Mouse (Mus musculus) cerebellum, adult 11 months (tissue): ENCODE measurements around the gene Postn.

Experiments
- DNase-seq: peaks from one replicate; pipeline ENCODE4 v3.0.0; 2022

The Postn gene

DNA sequence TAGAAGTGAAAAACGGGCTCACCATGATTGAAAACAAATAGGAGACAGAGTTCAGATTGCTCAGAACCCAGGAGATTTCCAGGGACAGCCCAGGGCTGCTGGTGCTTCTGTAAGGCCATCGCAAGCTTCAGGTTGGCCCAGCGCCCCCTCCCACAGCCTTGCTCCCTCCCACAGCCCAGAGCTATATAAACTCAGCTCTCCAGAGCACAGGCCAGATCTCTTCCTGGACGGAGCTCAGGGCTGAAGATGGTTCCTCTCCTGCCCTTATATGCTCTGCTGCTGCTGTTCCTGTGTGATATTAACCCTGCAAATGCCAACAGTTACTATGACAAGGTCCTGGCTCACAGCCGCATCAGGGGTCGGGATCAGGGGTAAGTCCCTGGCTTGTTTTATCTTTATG, at the start of gene Postn:
Gene Postn (plus strand): TSS at position 213 of the 400 bp plus-strand sequence.
- DNase-seq: no peak

DNA sequence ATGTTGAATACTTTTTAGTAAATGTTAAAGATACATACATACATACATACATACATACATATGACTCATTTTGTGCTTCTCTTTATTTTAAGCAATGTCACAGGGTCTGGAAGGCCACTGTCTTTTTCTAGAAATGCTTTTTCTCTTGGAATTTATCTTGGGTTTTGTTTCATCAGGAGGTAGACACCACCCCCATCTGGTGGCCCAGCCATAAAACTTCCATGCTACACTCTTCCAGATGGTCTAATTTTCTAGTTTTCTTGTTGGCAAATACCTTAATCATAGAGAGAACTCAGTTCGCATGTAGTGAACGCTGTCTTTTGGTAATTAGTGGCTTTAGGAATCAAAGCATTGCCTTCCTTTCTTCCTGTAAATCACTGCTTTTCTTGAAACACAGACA, 46.9 kb upstream of the Postn start:
- no peak for DNase-seq

DNA sequence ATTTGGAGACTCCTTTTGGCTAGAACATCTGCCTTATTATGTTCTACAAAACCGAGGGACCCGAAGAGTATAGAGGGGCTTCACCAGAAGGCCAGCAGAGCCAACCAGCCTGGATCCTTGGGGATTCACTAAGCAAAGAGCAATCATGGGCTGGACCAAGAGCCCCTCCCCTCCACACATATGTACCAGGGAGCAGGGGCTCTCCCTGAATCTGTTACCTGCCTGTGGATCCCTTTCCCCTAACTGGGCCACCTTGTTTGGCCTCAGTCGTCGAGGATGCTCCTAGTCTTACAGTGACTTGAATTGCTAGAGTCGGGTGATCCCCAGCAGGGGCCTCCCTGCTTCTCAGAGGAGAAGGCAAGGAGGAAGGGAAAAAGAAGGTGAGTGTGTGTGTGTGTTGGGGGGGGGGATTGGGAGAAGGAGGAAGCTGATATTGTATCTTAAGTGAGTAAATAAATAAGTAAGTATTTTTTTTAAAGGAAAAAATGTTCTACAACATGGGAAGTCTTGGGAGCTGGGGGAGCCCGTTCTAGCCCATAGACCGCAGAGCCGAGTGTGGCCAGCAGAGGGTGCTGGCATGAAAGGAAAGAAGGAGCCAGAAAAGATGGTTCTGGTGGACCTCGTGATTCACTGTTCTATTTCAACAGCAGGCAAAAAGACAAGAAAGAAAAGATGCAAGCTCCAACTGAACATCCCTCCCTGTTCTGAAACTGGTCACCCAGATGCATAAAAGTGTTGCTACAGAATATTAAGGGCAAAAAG, 7.8 kb upstream of the Postn start:
- peak; percentile 15 for DNase-seq

DNA sequence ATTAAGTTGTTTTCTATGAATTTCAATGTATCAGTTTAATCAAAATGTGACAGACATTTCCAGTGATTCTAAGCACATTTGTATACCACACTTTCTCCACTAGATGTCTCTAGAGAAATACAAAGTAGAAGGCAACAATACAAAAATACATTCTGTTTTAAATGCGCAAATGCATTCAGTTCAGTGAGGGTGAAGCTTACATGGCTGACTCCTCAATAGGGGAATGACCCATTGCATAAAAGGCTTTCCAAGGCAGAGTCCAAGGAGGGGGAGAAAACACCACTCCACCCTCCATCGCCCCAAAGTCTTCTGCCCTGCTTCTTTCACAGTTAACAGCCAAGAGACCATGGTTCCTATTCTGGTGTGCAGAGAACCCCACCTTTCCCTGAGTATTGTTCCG, 3.3 kb upstream of the Postn start:
- DNase-seq: no peak

DNA sequence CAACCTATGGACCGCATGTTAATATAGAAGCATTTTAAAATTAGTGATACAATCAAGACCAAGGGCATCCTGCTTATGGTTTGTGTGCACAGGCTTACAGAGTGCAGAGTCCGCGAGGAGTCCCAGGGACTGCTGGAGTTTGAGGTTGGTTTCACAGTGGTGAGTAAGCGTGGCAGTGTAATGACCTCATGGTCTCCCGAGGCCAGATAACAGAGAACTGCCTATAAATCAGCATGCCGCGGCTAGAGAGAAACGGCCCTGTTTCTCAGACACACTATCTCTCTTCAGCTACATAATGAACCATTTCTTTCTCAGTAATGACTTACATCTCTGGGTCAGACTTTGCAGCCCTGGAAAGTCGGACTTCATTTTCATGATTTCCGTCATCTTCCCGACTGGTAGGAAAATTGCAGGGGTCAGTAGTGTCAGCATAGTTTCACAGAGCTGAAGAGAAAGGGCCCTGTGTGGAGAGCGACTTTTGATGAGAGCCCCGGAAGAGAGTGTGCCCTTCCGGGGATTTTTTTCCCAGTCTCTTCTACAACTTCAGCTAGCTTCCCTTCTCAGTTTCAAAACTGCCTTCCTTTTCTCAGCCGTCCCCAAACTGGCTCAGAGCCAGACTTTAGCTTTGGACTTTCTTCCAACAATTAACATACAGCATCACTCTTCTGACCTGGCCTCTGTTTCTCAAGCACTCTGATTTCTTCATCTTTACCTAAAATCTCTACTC, 2.3 kb upstream of the Postn start:
- DNase-seq: no peak

DNA sequence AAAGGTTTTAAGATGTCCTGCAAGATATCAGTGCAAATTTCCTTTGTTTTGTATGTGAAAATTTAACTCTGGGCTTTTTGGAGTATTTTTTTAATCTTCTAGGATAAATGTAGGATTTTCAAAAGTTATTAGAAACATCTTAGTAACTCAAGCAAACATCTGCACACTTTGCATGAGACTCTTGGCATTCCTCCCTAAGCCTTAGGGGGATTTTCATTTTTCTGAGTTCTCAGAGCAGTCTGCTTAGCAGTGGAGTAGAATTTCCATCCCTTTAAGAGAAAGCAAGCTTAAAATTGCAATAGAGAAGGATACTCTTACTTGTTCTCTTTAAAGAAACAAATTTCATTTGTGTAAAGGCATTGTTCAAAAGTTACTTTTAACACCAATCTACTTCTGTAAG, 747 bp downstream of the Postn start:
- DNase-seq: no peak

DNA sequence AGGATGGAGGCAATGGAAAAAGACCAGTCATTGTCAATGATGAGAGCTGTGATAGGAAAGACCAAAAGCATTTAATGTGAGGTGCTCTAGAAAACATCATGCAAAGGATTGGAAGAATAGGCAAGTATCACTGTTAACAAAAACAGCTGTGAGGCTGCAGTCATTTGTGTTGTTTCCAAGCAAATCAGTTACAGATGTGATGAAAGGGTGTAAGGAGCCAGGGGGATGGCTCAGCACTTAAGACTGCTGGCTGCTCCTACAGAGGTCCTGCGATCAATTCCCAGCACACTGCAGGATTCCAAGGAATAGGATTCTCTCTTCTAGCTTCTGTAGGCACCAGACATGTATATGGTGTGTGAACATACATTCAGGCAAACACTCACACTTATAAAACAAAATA, 10.1 kb downstream of the Postn start:
- DNase-seq: no peak

DNA sequence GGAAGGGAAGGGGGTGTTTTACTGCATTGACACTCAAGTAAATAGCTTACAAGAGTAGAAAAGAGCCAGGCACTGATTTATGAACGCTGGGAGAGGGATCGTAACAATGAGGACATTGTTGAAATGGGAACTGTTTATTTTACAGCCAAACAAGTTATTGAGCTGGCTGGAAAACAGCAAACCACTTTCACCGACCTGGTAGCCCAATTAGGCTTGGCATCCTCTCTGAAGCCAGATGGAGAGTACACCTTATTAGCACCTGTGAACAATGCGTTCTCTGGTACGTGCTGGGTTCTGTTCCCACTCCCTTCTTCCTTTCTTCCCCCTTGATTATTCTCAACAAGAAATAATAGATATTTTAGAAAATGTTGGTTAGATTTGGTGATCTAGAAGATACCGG, 11.7 kb downstream of the Postn start:
- no peak for DNase-seq

DNA sequence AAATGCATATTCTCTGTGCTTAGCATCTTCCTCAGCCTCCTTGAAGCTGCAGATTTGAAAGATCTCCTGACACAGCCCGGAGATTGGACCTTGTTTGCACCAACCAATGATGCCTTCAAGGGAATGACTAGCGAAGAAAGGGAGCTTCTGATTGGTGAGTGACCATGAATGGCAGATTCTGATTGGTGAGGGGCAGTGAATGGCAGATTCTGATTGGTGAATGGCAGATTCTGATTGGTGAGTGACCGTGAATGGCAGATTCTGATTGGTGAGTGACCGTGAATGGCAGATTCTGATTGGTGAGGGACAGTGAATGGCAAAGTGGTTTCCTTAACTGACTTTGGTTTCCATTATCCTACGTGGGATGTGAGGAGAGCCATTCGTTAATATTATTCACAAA, 15.1 kb downstream of the Postn start:
- no peak for DNase-seq

DNA sequence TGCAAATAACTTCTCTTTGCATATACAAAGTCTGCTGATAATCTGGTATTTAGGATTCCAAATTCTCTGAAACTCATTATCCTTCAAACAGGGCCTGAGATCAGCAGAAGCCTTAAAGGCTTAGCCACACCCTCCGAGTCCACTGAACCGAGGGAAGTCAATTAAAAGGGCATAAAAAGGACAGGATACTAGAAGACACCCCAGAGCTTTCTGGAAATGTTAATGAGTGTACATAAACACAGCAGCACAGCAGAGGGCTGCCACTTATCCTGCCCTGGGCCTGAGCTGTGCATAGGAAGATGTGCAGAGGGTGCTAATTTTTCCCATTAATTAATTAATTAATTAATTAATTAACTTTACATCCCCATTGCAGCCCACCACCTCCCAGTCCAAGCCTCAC, 16.7 kb downstream of the Postn start:
- no peak for DNase-seq

DNA sequence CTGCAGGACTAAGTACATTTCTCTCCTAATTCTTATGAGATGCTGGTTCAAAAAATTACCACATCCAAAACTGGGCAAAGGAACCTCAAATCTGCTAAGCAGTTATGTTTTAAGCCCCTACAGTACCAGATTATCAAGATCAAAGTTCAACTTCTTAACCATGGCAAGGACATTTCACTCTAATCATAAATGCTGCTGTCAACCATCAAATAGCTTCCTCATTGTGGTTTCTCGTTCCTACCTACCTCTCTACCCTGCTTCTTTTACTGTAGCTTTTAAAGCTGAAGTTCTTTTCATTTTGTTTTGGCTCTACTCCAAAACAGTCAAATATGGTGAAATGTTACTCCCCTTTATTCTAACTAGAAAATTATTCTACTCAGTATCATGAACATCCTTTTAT, 17.2 kb downstream of the Postn start:
- no peak for DNase-seq

DNA sequence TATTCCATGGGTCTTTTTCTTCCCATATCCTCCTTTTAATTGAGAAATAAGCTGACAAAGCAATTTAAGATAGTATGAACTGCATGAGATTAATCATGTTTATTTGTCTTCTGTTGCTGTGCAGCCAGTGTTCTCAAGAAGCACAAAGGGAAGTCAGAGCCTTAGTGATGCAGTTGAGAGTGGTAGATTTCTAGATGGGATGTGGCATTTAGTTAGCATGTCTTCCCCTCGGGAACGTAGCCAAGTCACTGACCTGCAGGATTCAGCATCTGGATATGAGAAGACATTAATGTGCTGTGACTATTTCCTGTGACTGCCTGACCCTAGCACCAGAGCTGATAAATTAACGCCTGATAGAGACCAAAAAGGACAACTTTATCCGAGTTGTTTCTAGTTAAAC, 19.1 kb downstream of the Postn start:
- DNase-seq: no peak

DNA sequence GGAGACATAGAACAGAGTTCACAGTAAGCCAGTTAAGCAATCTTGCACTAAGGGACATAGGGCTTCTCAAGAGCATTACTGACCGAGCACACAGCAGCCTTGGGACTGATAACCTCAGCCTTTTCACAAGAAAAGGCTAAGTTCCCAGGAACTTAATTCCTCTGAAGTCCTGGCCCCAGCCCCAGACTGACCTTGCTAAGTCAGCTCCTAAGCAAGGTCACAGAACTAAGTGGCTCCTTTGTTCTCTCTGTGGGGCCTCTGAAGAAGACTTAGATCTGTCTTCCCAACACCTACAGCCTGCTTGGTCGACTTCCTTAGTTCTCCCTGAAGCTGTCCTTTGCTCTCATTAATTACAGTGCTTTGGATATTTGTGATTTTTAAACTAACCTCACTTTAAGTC, 38.4 kb downstream of the Postn start:
- DNase-seq: no peak

DNA sequence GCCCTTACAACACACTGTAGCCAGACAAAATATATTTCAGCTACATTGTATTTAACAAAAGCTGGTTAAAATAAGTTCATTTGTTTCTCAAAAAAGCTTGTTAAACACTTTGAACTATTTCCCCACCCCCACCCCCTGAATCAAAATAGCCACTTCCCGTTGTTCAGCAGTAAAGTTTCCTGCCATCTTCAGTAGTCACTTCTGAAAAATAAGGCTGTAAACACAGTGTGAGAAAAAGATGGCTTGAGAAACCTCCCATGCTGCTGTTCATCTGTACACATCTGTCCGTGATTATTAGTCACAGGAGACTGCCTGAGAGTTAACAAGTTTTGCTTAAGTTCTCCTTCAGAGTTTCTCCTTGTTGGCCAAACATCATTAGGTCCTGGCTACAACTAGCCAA, 39.0 kb downstream of the Postn start:
- DNase-seq: no peak

DNA sequence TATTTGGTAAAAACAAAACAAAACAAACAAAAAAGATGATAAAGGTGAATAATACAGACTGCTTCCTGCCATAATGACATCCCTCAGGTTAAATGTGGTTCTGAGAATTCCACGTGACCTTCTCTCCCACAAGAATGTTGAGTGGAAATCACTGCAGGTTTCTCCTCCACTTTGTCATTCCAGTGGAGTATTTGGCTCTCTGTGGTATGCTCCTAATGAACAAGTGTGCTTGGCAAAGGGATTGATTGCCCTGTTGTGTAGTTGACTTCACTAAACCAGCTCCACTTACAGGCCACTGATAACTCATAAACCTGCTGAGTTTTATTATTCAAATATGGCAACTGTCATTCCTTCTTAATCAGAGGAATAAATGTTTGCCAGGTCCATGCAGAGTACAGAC, 39.7 kb downstream of the Postn start:
- no peak for DNase-seq

DNA sequence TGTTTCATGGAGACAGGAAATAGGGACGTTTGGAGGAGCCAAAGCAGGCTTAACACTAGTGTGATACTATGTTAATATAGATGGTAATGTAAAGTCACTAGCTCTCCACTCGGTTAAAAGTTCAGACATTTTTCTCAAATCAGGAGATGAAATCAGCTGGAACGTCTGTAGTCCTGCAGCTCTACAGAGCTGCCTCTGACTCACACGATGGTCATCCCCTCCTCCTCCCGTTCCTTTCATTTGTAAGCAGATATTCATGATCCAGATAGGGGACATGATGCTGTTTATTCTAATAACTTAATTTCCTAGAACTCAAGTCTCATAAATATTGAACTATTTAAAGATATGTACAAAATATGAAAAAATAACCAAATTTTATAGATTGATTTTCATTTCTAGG, 40.8 kb downstream of the Postn start:
- DNase-seq: no peak

DNA sequence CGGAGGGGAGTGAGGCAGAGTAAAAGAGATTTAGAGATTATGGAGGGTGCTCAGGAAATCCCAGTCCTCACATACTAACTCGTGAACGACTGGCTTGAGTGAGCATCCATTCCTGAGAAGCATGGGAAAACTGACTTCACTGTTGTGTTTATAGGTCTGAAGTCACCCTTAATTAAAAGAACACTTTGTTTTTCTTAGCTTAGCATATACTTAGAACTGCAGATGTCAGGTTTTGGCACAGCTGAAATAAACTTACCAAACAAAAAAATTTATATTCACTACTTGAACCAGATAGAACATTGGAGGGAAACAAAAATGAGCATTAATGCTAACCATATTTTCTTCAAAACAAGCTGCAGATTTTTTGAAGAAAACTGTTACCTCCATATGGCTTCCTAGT, 42.9 kb downstream of the Postn start:
- DNase-seq: no peak

DNA sequence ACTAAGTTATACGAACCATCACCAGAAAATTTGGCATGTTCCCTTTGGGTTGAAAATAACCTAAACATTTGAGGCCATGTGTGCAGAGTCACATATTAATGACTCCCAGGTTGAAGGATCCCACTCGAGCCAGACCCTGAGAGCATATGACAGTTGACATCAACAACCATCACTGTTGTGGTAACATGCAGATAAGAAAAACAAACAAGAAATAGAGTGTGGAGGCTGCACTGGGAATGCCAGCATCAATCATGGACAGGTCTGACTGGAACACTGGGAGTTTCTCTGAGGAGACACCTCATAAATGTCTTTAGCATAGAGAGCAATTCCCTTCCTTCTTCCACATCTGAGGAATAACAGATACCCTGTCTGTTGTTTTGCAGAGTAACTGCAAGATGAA, 45.7 kb downstream of the Postn start:
- no peak for DNase-seq

DNA sequence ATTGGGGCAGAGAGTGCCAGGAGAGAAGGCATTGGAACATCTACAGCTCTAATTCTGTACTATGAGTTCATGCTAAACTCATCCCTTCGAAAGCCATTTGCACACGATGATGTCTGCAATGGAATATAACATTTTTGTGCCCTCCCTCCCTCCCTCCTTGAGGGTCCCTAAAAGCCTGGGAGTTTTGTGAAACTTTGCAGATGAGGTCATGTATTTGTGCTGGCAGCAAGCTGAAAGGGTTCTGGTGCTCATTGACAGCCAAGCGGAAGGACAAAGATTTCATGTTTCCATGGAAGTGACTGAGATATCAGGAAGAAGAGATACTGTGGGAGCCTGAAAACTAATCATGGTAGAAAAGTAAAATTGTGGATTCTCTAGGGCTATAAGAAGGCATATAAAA, 50.1 kb downstream of the Postn start:
- DNase-seq: no peak

DNA sequence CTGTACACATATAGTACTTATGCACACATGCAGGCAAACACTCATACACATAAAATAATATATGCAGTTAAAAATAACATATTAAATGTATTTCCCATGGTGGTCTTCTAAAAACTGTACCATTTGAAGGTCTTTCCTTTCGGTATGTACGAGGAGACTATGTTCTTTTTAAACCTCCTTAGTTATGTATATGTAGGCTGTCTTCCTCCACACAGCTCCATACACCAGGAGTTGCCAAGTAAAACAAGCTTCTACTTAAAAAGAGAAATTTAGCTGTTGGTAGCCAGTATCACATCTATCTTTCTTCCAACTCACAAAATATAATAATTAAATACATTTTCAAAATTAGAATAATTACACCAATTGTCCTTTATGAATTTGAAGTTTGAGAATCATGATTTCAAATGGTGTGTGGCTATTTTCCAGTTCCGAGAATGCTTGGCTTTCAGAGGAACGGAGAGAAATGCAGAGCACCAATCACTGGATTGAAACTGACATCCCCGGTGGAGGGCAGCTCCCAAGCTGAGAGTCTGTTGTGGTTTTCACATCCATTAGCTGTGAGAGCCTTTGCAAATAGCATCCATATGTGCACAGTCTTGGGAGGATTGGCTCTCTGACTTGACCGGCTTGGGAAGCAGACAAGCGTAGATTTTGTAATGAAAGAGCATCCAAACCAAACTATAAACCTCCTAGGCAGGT, 52.1 kb downstream of the Postn start:
- DNase-seq: no peak

DNA sequence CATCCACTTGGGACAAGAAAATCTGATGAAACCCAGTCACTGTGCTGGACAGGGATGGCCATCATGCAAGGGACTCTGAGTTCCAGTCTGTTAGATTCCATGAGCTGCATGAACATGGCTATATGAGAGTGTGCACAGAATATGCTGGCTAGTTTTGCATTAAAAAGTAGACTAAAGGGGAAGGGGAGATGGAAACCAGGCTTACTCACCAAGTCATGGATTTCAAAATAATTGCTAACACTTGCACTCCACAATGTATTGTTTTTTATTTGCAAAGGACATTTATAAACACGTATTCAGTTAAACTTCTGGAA, 52.6 kb downstream of the Postn start:
- DNase-seq: no peak

DNA sequence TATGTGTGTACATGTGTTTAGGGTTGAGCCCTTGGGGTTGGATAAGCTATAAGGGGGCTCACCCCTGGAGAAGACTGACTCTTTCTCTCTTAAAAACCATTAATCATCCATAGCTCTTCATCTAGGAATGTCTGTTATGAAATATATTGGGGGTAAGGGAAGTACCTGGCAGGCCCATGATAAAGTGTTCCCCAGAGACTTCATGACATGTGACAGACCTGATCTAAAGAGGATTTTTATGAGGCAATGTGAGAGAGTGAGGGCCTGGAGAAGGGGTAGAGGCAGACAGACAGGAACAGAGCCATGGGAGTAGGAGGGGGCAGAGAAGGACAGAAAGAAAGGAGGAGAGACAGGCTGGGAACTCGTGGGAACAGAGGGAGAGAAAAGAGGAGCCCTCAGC, 53.5 kb downstream of the Postn start:
- DNase-seq: no peak

DNA sequence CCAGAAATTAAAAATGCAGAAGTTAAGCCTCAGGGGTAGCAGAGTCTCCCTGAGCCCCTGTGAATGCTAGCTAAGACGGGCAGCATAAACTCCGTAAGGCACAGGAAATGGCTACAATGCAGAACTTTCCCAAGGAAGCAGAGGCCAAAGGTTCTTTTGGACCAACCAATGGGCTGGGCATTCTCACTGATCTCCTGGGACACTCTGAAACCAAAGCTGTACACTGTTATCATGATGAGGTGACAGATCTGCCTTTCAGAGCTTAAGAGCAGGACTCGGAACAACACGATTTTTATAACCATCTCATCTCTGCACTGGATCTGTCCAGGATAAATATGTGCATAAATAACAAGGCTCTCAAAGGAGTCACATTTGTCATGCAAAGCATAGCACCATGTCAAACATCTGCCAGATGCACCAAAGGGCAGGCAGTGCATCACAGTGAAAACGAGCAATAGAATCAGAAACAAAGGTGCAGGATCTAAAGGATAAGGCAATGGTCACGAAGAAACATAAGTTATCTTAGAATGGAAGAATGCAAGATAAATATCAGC, 57.0 kb downstream of the Postn start:
- DNase-seq: no peak
